Mouse (Mus musculus) liver, embryonic 15.5 days (tissue): ENCODE data around the gene Sys1. TPM values are rescaled to one million over a fixed set of nuclear protein-coding genes. Genes with fewer than 3 reads are reported as not detected.

Source experiments
- ATAC-seq: fragments of 200-750 bp; cut with Nextera tagmentation; 2 replicates; pipeline ENCODE4 v1.8.0; 2017; ENCODE audit warnings: moderate number of reproducible peaks, mild to moderate bottlenecking, moderate library complexity; ENCODE audit not compliant: insufficient read depth
- H3K27ac ChIP-seq: fragments of 300-500 bp; sonication (generic); replicated peaks from 2 replicates; pipeline ENCODE4 v1.5.1; 2015; ENCODE audit warnings: mild to moderate bottlenecking, inconsistent platforms
- H3K27me3 ChIP-seq: fragments of 300-500 bp; sonication (generic); 2 replicates; pipeline ENCODE4 v1.6.1; 2015; ENCODE audit warnings: mild to moderate bottlenecking, inconsistent platforms
- H3K36me3 ChIP-seq: fragments of 300-500 bp; sonication (generic); replicated peaks from 2 replicates; pipeline ENCODE4 v1.6.1; 2015; ENCODE audit warnings: moderate library complexity, mild to moderate bottlenecking, inconsistent platforms
- H3K4me1 ChIP-seq: fragments of 300-500 bp; sonication (generic); replicated peaks from 2 replicates; pipeline ENCODE4 v1.6.1; 2015; ENCODE audit warnings: inconsistent platforms
- H3K4me2 ChIP-seq: fragments of 300-500 bp; sonication (generic); 2 replicates; pipeline ENCODE4 v1.6.1; 2015; ENCODE audit warnings: moderate library complexity, mild to moderate bottlenecking, inconsistent platforms
- H3K4me3 ChIP-seq: fragments of 300-500 bp; sonication (generic); replicated peaks from 2 replicates; pipeline ENCODE4 v1.5.1; 2015; ENCODE audit warnings: mild to moderate bottlenecking, inconsistent platforms
- H3K9ac ChIP-seq: fragments of 300-500 bp; sonication (generic); 2 replicates; pipeline ENCODE4 v1.6.1; 2015; ENCODE audit warnings: moderate library complexity, mild to moderate bottlenecking, inconsistent platforms
- H3K9me3 ChIP-seq: fragments of 300-500 bp; sonication (generic); replicated peaks from 2 replicates; pipeline ENCODE4 v1.6.1; 2016; ENCODE audit warnings: inconsistent platforms
- WGBS: fragments of 180-500 bp; shearing (Covaris S2); methylation state at CpG from one replicate; pipeline ENCODE4 v1.1.7; 2015; ENCODE audit warnings: mixed read lengths; ENCODE audit not compliant: insufficient replicate concordance; 5-methylcytosine and 5-hydroxymethylcytosine counted together
- polyA plus RNA-seq: library from polyadenylated mRNA; unstranded; fragments of >200 nt; fragmentation: Nextera tagmentation; extraction: Ambion mirVana; gene quantifications from 2 replicates; pipeline ENCODE4 v1.2.1, GENCODE M21; 2015

Gene Sys1
- polyA plus RNA-seq, 1 experiment from 2014 or later: 27.1 TPM

- H3K27me3 ChIP-seq: no peaks in the 10 kb centered on the region
- WGBS: 21% methylated on average over 10 of the region's 10 CpGs
- no peak overlapping the region for H3K4me2 ChIP-seq
- H3K4me1 ChIP-seq: peaks cover 5% of the 10 kb centered on the region
- H3K36me3 ChIP-seq: peaks cover 7% of the 10 kb centered on the region
- no peak overlapping the region for H3K27ac ChIP-seq
- no peak overlapping the region for H3K4me3 ChIP-seq
- no peak for ATAC-seq
- no peak overlapping the region for H3K9ac ChIP-seq
- no peaks in the 10 kb centered on the region for H3K9me3 ChIP-seq
These were observed 13.5 kb downstream of the Sys1 start for GRCm38 (mm10) chr2:164470254-164470653.

- Histone ChIP-seq H3K27ac (no peak within 1 kb of the TSS), H3K27me3 (no peaks in the 10 kb centered on the region), H3K9ac (no peak within 1 kb of the TSS), H3K4me3 (no peak within 1 kb of the TSS), H3K4me1 (no peaks in the 10 kb centered on the region), H3K36me3 (0 out of 2 replicates have a peak, but pooled peaks cover 6% of the 10 kb centered on the region), H3K4me2 (no peak within 1 kb of the TSS), H3K9me3 (no peaks in the 10 kb centered on the region)
- WGBS: 69% methylated on average over 6 of the region's 6 CpGs
- ATAC-seq: no peak
These were observed 16.9 kb downstream of the Sys1 start, which contains the start of gene Trp53tg5 for GRCm38 (mm10) chr2:164473624-164474023. Gene Trp53tg5, minus strand, starts transcription at chr2:164473724.

GRCm38 (mm10) chr2:164485681-164486257 is 29.0 kb downstream of the Sys1 start, which contains the start of gene Dbndd2:
Gene Dbndd2, plus strand, starts transcription at chr2:164486106.
- no peak within 1 kb of the TSS for H3K9ac ChIP-seq
- no peak within 1 kb of the TSS for H3K27ac ChIP-seq
- peaks cover 50% of the 10 kb centered on the region for H3K27me3 ChIP-seq
- 5% methylated on average over 26 of the region's 26 CpGs for WGBS
- no peaks in the 10 kb centered on the region; the same call in 1 of the 2 replicates for H3K36me3 ChIP-seq
- 0 out of 2 replicates have a peak, but pooled peaks have one; percentile 35 for ATAC-seq
- H3K4me3 ChIP-seq: peak within 1 kb of the TSS; percentile 59
- H3K9me3 ChIP-seq: no peaks in the 10 kb centered on the region
- H3K4me1 ChIP-seq: peaks cover 5% of the 10 kb centered on the region; the same call in 1 of the 2 replicates
- H3K4me2 ChIP-seq: peak within 1 kb of the TSS; percentile 72

GRCm38 (mm10) chr2:164486258-164487114 is 29.7 kb downstream of the Sys1 start:
- under 1% methylated on average over 86 of the region's 90 CpGs for WGBS
- peak overlapping the region; percentile 72 for H3K4me2 ChIP-seq
- peak; percentile 40 for ATAC-seq
- H3K4me1 ChIP-seq: peaks cover 5% of the 10 kb centered on the region; the same call in 1 of the 2 replicates
- H3K9ac ChIP-seq: no peak overlapping the region
- peak overlapping the region; percentile 59 for H3K4me3 ChIP-seq
- no peaks in the 10 kb centered on the region; the same call in 1 of the 2 replicates for H3K36me3 ChIP-seq
- no peak overlapping the region for H3K27ac ChIP-seq
- H3K9me3 ChIP-seq: no peaks in the 10 kb centered on the region
- peaks cover 50% of the 10 kb centered on the region for H3K27me3 ChIP-seq

GRCm38 (mm10) chr2:164487115-164487527 is 30.4 kb downstream of the Sys1 start:
- Histone ChIP-seq H3K4me2 (peak overlapping the region; percentile 72), H3K27me3 (peaks cover 50% of the 10 kb centered on the region), H3K9ac (no peak overlapping the region), H3K4me1 (peaks cover 5% of the 10 kb centered on the region; the same call in 1 of the 2 replicates), H3K36me3 (no peaks in the 10 kb centered on the region; the same call in 1 of the 2 replicates), H3K4me3 (peak overlapping the region; percentile 59), H3K9me3 (no peaks in the 10 kb centered on the region), H3K27ac (no peak overlapping the region)
- ATAC-seq: no peak
- 13% methylated on average over 11 of the region's 11 CpGs for WGBS

- Histone ChIP-seq H3K9ac (no peak overlapping the region), H3K9me3 (no peaks in the 10 kb centered on the region), H3K4me3 (no peak overlapping the region), H3K4me2 (no peak overlapping the region), H3K36me3 (no peaks in the 10 kb centered on the region; the same call in 1 of the 2 replicates), H3K4me1 (peaks cover 5% of the 10 kb centered on the region; the same call in 1 of the 2 replicates), H3K27ac (no peak overlapping the region), H3K27me3 (peaks cover 50% of the 10 kb centered on the region)
- 45% methylated on average over 9 of the region's 9 CpGs for WGBS
- no peak for ATAC-seq
These were observed 31.0 kb downstream of the Sys1 start for GRCm38 (mm10) chr2:164487812-164488211.

GRCm38 (mm10) chr2:164494126-164494525 is 37.4 kb downstream of the Sys1 start:
- Histone ChIP-seq H3K9me3 (no peaks in the 10 kb centered on the region), H3K27ac (no peak overlapping the region), H3K27me3 (no peaks in the 10 kb centered on the region), H3K4me1 (peaks cover 21% of the 10 kb centered on the region), H3K36me3 (peaks cover under 1% of the 10 kb centered on the region; the same call in 1 of the 2 replicates), H3K9ac (no peak overlapping the region), H3K4me3 (no peak overlapping the region), H3K4me2 (no peak overlapping the region)
- 41% methylated on average over 2 of the region's 2 CpGs for WGBS
- no peak for ATAC-seq

- Histone ChIP-seq H3K9me3 (no peaks in the 10 kb centered on the region), H3K36me3 (peaks cover 16% of the 10 kb centered on the region), H3K27me3 (no peaks in the 10 kb centered on the region), H3K4me2 (peak overlapping the region; percentile 91; the same call in 1 of the 2 replicates), H3K4me3 (0 out of 2 replicates have a peak overlapping the region, but pooled peaks have one; percentile 88), H3K27ac (no peak overlapping the region), H3K4me1 (peaks cover 23% of the 10 kb centered on the region), H3K9ac (no peak overlapping the region)
- WGBS: 18% methylated on average over 1 of the region's 1 CpGs
- ATAC-seq: no peak
These were observed 39.6 kb downstream of the Sys1 start for GRCm38 (mm10) chr2:164496331-164496730.

- Histone ChIP-seq H3K27ac (peak within 1 kb of the TSS; percentile 56; the same call in 1 of the 2 replicates), H3K9ac (peak within 1 kb of the TSS; percentile 70), H3K4me1 (peaks cover 23% of the 10 kb centered on the region), H3K4me3 (peak within 1 kb of the TSS; percentile 88), H3K36me3 (peaks cover 22% of the 10 kb centered on the region), H3K4me2 (peak within 1 kb of the TSS; percentile 91), H3K9me3 (no peaks in the 10 kb centered on the region), H3K27me3 (no peaks in the 10 kb centered on the region)
- 3% methylated on average over 43 of the region's 43 CpGs for WGBS
- peak; percentile 90 for ATAC-seq
These were observed 40.3 kb downstream of the Sys1 start, which contains the start of gene Pigt for GRCm38 (mm10) chr2:164496847-164497690. Gene Pigt, plus strand, starts transcription at chr2:164497520.

- no peaks in the 10 kb centered on the region for H3K27me3 ChIP-seq
- H3K4me1 ChIP-seq: peaks cover 23% of the 10 kb centered on the region
- peak overlapping the region; percentile 70 for H3K9ac ChIP-seq
- peaks cover 29% of the 10 kb centered on the region for H3K36me3 ChIP-seq
- H3K27ac ChIP-seq: 0 out of 2 replicates have a peak overlapping the region, but pooled peaks have one; percentile 9
- H3K9me3 ChIP-seq: no peaks in the 10 kb centered on the region
- peak overlapping the region; percentile 88 for H3K4me3 ChIP-seq
- WGBS: 4% methylated on average over 21 of the region's 21 CpGs
- ATAC-seq: peak; percentile 44
- peak overlapping the region; percentile 91 for H3K4me2 ChIP-seq
These were observed 41.0 kb downstream of the Sys1 start for GRCm38 (mm10) chr2:164497691-164498268.
